Mouse (Mus musculus): Measurements from ENCODE around the gene Erc2. TPM values are rescaled to one million over a fixed set of nuclear protein-coding genes. Genes with fewer than 3 reads are reported as not detected.

Erc2 gene
- total RNA-seq, 4 experiments from 2014 or later, result 179 to 201 (median 190) TPM

DNA sequence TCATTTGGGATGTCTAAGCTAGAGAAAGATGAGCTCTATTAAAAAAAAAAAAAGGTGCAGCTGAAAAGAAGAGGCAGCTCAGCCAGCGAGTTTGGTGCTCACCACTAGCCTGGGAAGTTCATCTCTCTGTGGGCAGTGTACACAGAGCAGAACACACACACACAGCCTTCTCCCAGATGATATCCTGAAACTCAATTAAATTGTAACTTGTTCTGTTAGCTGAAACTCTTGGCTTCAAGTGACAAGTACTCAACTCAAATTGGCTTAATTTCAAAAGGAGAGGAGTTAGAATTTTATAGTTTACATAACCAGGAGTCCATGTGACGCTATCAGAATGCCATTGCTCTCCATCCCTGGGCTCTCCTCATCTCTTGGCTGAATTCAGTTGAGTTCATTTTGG lies 804.4 kb downstream of the Erc2 start:
- DNase-seq (ENCODE audit: low spot score in 2 of 2), result no peak

DNA sequence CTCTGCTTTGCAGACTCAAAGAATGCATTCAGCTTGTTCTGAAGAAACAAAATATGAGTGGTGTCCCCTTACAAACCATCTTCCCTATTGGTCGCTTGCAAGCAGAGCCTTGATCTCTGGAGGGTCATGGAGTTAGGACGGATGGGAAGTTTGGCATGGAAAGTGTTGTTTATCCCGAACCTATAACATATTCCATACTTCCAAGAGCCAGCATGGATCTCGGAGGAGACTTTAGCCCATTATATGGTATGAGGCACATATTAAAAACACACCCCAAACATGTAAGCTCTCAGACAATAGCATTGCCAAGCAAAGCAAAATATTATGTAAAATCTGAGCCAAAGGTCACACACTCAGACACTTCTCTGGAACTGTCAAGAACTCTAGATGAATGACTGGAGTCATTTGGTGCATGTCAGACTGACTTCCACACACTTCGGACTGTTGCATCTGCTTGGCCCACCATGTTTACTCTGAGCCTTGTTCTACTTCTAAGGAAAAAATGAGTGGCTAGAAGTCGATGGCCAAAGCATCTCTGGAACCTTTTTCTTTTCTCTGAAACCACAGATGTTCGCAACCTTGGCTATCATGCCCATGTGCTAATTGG lies 809.6 kb downstream of the Erc2 start:
- no peak for DNase-seq (ENCODE audit: low spot score in 2 of 2)

GRCm38 (mm10) chr14:28434996-28435395 lies 812.8 kb downstream of the Erc2 start:
- no peak for DNase-seq (ENCODE audit: low spot score in 2 of 2)

DNA sequence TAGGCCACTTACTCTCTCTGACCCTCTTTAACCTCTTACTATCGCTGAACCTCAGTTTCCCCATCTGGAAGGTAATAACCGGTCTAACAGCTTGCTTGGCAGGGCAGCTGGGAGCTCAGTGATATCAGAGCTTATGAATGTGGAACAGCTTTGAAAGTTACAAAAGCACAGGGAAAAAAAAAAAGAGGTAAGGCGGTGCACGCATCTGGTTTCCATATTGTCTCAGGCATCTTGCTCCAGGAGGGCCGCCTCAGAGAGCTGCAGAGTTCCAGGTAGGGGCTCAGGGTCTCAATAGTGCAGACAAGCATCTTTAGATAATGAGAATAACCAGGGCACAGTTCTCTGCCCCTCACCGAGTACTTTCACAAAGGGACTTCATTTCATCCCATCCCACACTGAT lies 816.9 kb downstream of the Erc2 start:
- DNase-seq (ENCODE audit: low spot score in 2 of 2), result no peak

GRCm38 (mm10) chr14:28441240-28441967 lies 819.2 kb downstream of the Erc2 start:
- no peak for DNase-seq (ENCODE audit: low spot score in 2 of 2)

DNA sequence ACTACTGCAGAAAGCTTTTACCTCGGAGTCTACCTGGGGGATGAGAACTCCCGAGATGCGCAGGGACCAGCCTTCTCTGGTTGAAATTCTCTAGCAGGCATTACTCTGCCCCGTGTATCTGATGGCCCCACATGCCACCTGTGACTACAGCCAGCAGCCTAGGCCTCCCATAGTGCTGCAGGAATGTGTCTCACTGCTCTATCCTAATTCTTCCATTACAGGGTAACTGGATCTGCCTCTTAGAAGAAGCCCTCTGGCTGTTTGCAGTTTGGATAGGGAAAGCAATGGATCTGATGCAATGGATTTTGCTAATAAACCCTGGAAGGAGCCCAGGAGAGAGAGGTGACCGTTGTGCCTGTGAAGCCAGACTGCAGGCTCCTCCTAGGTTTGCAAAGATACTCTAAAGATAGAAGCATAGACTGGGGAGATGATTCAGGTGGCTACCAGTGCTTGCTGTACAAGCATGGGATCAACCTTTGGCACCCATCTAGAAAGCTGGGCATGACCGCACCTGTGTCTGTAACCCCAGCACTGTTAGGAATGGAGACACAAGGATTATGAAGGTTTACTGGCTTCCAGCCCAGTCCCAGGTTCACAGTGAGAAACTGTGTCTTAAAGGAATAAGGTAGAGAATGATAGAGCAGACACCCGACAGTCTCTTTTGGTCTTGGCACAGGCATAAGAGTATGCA lies 821.2 kb downstream of the Erc2 start:
- DNase-seq (ENCODE audit: low spot score in 2 of 2), result no peak

- DNase-seq (ENCODE audit: low spot score in 2 of 2), result no peak
These were observed 823.5 kb downstream of the Erc2 start for GRCm38 (mm10) chr14:28445737-28446136.

DNA sequence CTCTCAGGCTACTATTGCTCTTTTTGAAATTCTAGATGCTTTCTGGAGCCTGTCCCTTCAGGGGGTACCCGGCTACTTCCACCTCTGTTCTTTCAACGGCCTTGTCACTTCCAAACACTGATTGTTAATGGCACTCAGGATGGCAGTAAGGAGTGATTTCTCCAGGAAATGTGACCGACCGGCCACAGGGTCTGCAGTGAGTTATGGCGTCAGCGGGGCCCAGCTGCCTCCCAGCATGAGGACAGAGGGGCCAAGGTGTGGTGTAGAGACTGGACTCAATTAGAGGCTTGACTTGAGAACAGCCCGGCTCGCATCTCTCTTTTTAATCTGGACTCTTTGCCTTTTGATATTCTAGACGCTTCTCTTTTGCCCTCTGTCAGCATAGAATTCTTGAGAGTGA lies 829.5 kb downstream of the Erc2 start:
- DNase-seq (ENCODE audit: low spot score in 2 of 2), result no peak

- DNase-seq (ENCODE audit: low spot score in 2 of 2), result peak in 1 of 2 experiments; percentile 20
These were observed 834.3 kb downstream of the Erc2 start for GRCm38 (mm10) chr14:28456372-28457076.

DNA sequence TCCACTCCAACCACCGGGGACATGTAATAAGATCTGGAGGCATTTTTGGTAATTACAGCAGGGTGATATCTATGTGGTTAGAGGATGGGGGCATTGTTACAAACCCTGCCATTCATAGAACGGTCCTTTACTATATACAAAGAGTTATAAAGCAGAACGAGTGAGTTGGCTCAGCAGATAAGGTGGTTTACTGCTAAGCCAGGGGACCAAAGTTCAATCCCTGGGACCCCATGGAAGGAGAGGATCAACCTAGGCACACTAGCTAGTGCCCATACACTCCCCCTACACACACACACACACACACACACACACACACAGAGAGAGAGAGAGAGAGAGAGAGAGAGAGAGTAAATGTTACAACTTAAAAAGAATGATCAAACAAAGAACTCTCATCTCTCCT lies 835.2 kb downstream of the Erc2 start:
- no peak for DNase-seq (ENCODE audit: low spot score in 2 of 2)

GRCm38 (mm10) chr14:28467956-28468355 lies 845.7 kb downstream of the Erc2 start:
- no peak for DNase-seq (ENCODE audit: low spot score in 2 of 2)

GRCm38 (mm10) chr14:28469696-28470095 lies 847.5 kb downstream of the Erc2 start:
- no peak for DNase-seq (ENCODE audit: low spot score in 2 of 2)

GRCm38 (mm10) chr14:28470212-28470611 lies 848.0 kb downstream of the Erc2 start:
- no peak for DNase-seq (ENCODE audit: low spot score in 2 of 2)

DNA sequence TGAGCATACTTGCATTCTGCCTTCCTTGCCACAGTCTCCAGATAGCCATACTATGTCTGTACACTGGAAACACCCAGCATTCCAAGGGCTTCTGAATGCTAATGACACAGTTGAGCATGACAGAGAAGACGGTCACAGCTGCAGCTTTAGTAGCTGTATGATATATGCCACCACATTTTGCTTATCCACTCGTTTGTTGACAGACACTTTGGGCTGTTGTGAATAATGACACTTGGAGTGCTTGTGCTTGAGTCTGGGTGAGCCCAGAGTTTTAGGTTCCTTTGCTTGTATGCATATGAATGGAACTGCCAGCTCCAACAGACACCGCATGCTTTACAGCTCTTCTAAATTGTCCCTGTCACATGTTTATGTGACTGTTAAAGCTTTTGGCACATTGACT lies 852.8 kb downstream of the Erc2 start:
- no peak for DNase-seq (ENCODE audit: low spot score in 2 of 2)

DNA sequence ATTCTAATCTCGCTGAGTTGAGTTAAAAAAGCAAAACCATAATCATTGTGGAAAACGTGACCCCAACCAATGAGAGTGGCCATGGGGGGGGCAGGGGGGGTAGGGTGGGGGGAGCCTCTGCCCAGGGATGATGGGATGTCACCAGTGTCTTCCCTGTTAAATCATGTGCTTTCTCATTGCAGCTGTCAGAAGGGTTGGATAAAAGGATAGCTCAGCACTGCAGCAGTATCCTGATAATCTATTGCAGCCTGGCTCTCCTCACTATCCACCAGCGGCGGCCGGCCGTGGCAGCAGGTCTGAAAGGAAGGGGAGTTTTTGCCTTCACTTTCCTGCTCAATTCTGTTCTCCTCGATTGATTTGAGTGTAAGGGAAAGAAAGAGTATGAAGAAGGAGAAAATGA lies 853.2 kb downstream of the Erc2 start:
- no peak for DNase-seq (ENCODE audit: low spot score in 2 of 2)

DNA sequence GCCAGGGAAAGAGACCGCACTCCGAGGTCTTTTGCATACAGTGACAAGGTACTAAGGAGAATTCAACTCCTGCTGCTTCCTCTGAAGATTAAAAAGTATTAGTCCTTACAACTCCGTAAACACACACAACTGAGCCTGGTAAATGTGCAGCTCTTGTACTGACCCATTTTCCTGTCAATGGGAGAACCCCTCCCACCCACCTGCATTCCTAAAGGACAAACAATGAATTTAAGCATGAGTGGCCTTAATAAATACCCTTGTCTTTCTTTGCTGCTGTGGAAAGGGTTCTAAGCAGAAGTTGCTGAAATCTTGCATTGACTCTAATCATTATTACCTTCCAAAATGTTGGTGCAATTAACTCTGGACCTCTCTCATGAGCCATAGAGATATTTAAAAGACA lies 854.5 kb downstream of the Erc2 start:
- no peak for DNase-seq (ENCODE audit: low spot score in 2 of 2)

DNA sequence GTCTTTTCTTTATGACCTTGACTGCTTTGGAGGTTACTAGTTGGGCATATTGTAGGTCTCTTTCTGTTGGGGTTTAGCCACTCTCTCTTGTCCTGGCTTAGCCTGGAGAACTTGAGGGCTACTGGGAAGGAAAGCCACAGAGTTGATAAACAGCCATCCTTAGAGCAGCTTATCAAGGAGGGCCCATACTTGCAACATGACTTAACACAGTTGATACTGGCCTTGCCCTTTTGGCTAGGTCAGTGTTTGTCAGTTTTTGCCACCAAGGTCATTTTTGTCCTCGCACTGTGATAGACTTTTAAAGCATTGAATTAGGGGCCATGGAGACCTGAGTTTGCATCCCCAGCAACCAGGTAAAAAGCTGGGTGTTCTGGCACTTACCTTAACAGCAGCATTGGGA lies 858.6 kb downstream of the Erc2 start:
- DNase-seq (ENCODE audit: low spot score in 2 of 2), result no peak

DNA sequence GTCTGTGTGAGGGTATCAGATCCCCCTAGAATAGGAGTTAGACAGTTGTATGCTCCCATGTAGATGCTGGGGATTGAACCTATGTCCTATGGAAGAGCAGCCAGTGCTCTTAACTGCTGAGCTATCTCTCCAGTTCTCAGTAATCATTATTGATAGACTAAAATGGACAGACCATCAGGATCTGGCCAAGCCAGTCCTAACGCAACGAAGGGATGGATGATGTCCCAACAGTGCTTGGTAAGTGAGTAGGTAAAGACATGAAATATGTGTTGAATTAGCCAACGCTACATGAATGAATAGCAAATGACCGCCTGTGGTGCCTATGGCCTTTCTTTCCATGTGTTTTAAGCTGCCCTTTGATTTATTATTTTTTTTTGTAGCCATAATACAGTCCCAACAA lies 871.6 kb downstream of the Erc2 start:
- DNase-seq (ENCODE audit: low spot score in 2 of 2), result no peak

- DNase-seq (ENCODE audit: low spot score in 2 of 2), result no peak
These were observed 872.0 kb downstream of the Erc2 start for GRCm38 (mm10) chr14:28494273-28494672.

DNA sequence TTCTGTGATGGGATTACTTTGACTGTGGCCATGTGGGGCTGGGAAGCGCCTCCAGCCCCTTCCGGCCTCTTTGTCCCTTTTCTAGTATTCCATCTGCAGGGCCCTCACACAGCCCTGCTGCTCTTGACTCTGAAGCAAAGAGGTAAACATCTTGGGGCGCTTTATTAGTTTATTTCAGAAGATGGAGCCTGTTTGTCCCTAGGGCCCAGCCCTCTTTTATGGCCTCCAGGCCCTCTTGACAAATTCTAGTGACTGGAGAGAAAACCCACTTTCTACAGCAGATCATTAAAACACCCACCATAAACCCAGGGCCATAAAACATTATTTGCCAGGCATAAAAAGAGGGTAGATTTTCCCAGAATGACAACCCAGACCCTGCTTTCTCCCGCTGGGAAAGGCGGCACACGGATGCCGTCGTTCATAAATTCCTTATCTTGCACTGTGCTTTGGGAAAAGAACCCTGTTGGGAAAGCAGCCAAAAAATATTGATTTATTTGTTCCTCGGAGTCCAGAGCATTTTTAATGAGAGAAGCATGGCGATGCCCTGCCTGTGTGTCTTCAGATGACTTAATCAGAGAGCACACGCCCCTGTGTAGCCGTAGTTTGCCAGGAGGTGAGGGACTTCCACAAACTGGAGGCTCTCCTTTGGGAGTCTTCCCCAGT lies 879.1 kb downstream of the Erc2 start:
- no peak for DNase-seq (ENCODE audit: low spot score in 2 of 2)

DNA sequence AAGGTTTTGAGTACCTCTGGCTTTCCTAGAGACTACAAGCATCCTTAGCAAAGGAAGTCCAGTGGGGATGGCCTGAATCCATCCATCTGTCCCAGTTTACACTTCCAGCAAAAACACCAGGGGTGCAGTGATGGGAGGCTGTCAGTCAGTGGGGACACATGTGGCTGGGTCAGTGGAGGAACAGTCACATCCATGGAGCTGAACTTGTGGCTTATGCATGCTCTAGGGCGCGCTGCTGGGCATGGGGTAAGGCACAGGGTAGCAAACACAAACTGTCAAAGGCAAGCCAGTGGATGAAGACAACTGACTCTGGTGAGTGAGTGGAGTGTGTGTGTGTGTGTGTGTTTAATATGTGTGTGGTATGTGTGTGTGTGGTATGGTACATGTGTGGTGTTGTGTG lies 881.0 kb downstream of the Erc2 start:
- DNase-seq (ENCODE audit: low spot score in 2 of 2), result no peak
